Mouse (Mus musculus): ENCODE measurements around the gene 2210010C04Rik. TPM values are rescaled to one million over a fixed set of nuclear protein-coding genes. Genes with fewer than 3 reads are reported as not detected.
"Not testable (repeated sequence)": the region's sequence is repeated elsewhere in the genome, so short reads cannot be mapped to it uniquely, and the experiment has no call there.

The 2210010C04Rik gene
- polyA plus RNA-seq, 1 experiment: not detected

DNA sequence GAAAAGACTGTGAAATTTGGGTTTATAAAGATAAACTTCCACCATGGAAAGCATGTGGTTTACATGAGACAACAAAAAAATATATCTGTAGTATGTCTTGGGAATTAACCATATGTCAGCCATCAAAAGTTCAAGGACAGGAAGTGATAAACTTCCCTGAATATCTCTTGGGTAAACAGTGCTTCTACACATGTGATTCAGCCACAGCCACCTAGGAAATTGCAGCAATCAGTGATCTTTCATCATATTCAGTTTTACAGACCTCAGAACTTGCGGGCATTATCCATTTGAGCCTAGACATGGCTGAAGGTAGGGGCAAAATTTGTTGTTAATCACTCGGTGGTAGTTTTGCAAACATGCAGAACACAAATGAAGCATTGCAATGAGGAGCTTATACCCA, 16.7 kb downstream of the 2210010C04Rik start:
- no peak for TF ChIP-seq MAX (IDR thresholded peaks at IDR 0.05)
- TF ChIP-seq CEBPB (IDR thresholded peaks at IDR 0.05; ENCODE audit: low read depth): peak; percentile 36
- H3K4me3 ChIP-seq (ENCODE audit: insufficient read depth, poor library complexity, severe bottlenecking): no peak overlapping the region
- no peak overlapping the region for H3ac ChIP-seq (ENCODE audit: control insufficient read depth, insufficient read length, low read depth)
- no peaks in the 10 kb centered on the region for H3K36me3 ChIP-seq (ENCODE audit: control insufficient read depth, insufficient read depth)
- H3K79me2 ChIP-seq (ENCODE audit: control insufficient read depth, insufficient read depth): no peaks in the 10 kb centered on the region
- H3K79me3 ChIP-seq (ENCODE audit: low read depth): no peaks in the 10 kb centered on the region
- H3K27me3 ChIP-seq (ENCODE audit: control insufficient read depth, insufficient read depth, insufficient read length): no peaks in the 10 kb centered on the region

DNA sequence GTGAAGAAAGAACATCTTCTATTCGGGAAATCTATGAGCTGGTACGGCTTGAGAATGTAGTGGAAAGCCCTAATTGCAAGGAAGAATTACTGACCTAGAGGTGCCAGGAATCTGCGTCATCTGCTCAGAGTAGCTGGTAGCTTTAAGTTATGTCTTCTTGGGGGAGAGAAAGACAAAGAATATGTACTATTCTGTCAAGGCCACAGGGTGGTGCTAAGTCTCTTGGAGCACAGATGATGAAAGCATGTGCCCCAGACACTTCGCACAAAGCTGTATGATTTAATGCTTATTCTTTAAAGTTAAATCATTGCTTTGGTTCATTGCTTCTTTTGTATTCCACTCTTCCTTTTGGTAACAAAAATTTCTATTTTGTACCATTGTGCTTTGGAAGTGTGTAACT, 20.2 kb downstream of the 2210010C04Rik start:
- Histone ChIP-seq H3K4me3 (ENCODE audit: insufficient read depth, poor library complexity, severe bottlenecking) (no peak overlapping the region), H3K36me3 (ENCODE audit: control insufficient read depth, insufficient read depth) (no peaks in the 10 kb centered on the region), H3K79me2 (ENCODE audit: control insufficient read depth, insufficient read depth) (no peaks in the 10 kb centered on the region), H3K27me3 (ENCODE audit: control insufficient read depth, insufficient read depth, insufficient read length) (no peaks in the 10 kb centered on the region), H3K79me3 (ENCODE audit: low read depth) (no peaks in the 10 kb centered on the region), H3ac (ENCODE audit: control insufficient read depth, insufficient read length, low read depth) (no peak overlapping the region)
- TF ChIP-seq FOSL1 (IDR thresholded peaks at IDR 0.05; ENCODE audit: insufficient read depth, low read length, poor library complexity, severe bottlenecking) (no peak), MYOD1 (IDR thresholded peaks at IDR 0.05; ENCODE audit: control insufficient read depth, insufficient read length, low read depth) (no peak), MAX (IDR thresholded peaks at IDR 0.05) (no peak), CTCF (IDR thresholded peaks at IDR 0.05; ENCODE audit: control insufficient read depth, insufficient read depth, insufficient read length) (no peak), CEBPB (IDR thresholded peaks at IDR 0.05; ENCODE audit: low read depth) (no peak), USF1 (IDR thresholded peaks at IDR 0.05; ENCODE audit: low read depth) (no peak), MYOG (IDR thresholded peaks at IDR 0.05; ENCODE audit: control insufficient read depth, extremely low read depth, insufficient read length) (no peak)

DNA sequence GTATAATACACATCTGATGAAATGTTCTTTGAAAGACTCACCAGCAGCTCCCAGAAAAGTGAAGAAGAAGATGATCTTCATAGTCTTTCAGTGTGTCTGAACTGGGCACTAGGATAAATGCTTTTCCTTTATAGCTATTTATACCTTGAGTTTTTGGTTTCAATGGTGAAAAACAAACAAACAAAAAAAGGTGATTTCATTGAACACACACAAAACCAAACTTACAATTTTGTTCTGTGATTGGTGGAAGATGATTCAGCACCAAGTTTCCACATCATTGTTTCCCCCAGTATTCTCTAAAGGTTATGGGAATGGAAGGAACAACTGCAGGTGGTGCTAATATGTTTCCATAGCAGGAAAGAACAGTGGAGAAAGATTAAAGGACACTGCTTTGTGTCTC, 35.9 kb downstream of the 2210010C04Rik start, which contains the start of gene Gm2663:
Gene Gm2663, minus strand, starts transcription at position 101 of the 400 bp plus-strand sequence.
- H3K79me2 ChIP-seq (ENCODE audit: control insufficient read depth, insufficient read depth); H3ac ChIP-seq (ENCODE audit: control insufficient read depth, insufficient read length, low read depth); H3K4me3 ChIP-seq (ENCODE audit: insufficient read depth, poor library complexity, severe bottlenecking); H3K36me3 ChIP-seq (ENCODE audit: control insufficient read depth, insufficient read depth); H3K27me3 ChIP-seq (ENCODE audit: control insufficient read depth, insufficient read depth, insufficient read length); H3K79me3 ChIP-seq (ENCODE audit: low read depth): not testable (repeated sequence)

Other genes starting within 250 kb of the 2210010C04Rik start
- gene Moxd2, start 148.0 kb downstream of the 2210010C04Rik start, polyA plus RNA-seq (2012; fragmentation: generic; extraction: Trizol): 0.01 TPM
- not detected for gene Prss58, start 135.1 kb downstream of the 2210010C04Rik start, polyA plus RNA-seq (2012; fragmentation: generic; extraction: Trizol)
- gene 1700074P13Rik, start 95.0 kb downstream of the 2210010C04Rik start, polyA plus RNA-seq (2012; fragmentation: generic; extraction: Trizol): not detected
- not detected for gene Gm4744, start 83.6 kb downstream of the 2210010C04Rik start, polyA plus RNA-seq (2012; fragmentation: generic; extraction: Trizol)
- gene 1810009J06Rik, start 70.8 kb downstream of the 2210010C04Rik start, polyA plus RNA-seq (2012; fragmentation: generic; extraction: Trizol): not detected
- not detected for gene Gm2663, start 36.0 kb downstream of the 2210010C04Rik start, polyA plus RNA-seq (2012; fragmentation: generic; extraction: Trizol)